Mouse (Mus musculus): ENCODE data around the gene Gpr68. TPM values are rescaled to one million over a fixed set of nuclear protein-coding genes. Genes with fewer than 3 reads are reported as not detected.
A peak's percentile ranks its signal among the peaks of the same experiment; 100 is the strongest.

Gpr68 gene
- polyA plus RNA-seq, 1 experiment from 2014 or later = 0.22 TPM

DNA sequence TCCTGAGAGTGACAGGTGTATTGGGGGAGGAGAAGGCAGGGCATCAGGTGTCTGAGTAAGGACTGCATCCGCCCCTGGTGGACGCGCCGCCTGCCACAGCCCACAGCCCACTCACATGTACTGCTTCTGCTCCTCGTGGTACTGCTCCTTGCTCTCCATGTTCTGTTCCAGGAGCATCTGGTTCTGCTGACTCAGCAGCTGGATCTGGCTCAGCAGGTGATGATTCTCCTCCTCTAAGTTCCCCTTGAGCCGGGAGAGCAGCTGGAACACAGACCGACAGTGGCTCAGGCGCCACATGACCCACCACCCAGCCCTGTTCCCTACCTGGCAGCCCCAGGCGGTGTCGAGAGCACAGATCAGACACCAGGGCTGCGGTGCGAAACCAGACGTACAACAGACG, 23.7 kb upstream of the Gpr68 start:
- no peak for ATAC-seq (ENCODE audit: low FRiP score)

DNA sequence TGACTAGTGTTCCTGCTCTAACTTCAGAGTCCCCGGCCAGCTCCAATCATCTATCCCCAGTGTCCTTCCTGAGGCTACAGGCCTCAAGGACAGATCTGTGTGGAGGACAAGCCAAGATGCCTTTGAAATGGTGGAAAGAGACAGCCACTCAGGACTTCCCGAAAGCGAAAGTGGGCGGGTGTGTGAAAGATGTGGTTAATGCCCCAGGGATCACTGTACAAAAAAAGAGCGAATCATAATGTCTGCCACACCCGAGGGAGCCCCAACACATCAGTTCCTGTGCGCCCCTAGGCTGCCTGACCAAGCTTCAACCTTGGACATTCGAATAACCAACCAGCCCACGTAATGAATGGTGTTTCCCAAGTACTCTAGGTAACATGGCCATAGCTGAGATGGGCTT, 20.3 kb upstream of the Gpr68 start:
- no peak overlapping the region for H3K4me3 ChIP-seq (ENCODE audit: low read depth, low read length)
- no peaks in the 10 kb centered on the region for H3K9me3 ChIP-seq (ENCODE audit: control insufficient read depth, low read length)
- no peak overlapping the region for H3K9ac ChIP-seq (ENCODE audit: low read depth, low read length)
- no peaks in the 10 kb centered on the region for H3K4me1 ChIP-seq (replicated peaks; ENCODE audit: control insufficient read depth, insufficient read depth, low read length)
- WGBS = 90% methylated on average over 9 of the region's 9 CpGs
- no peak for DNase-seq (ENCODE audit: low spot score)
- no peaks in the 10 kb centered on the region for H3K27me3 ChIP-seq (ENCODE audit: control insufficient read depth, insufficient read depth, low read length)
- no peak overlapping the region for H3K4me2 ChIP-seq (replicated peaks; ENCODE audit: low read depth, low read length)
- 0 out of 2 replicates have a peak, but pooled peaks cover 3% of the 10 kb centered on the region for H3K36me3 ChIP-seq (ENCODE audit: control insufficient read depth, insufficient read depth, low read length)
- no peak overlapping the region for H3K27ac ChIP-seq (ENCODE audit: low read depth, low read length)
- no peak for ATAC-seq (ENCODE audit: low FRiP score)

More for the DNA sequence above, 23.7 kb upstream of the Gpr68 start:
- H3K9me3 ChIP-seq (ENCODE audit: control insufficient read depth, low read length) = no peaks in the 10 kb centered on the region
- WGBS = 95% methylated on average over 14 of the region's 14 CpGs
- DNase-seq (ENCODE audit: low spot score) = no peak
- H3K27ac ChIP-seq (ENCODE audit: low read depth, low read length) = no peak overlapping the region
- no peak overlapping the region for H3K4me2 ChIP-seq (replicated peaks; ENCODE audit: low read depth, low read length)
- H3K27me3 ChIP-seq (ENCODE audit: control insufficient read depth, insufficient read depth, low read length) = no peaks in the 10 kb centered on the region
- no peak overlapping the region for H3K9ac ChIP-seq (ENCODE audit: low read depth, low read length)
- H3K36me3 ChIP-seq (ENCODE audit: control insufficient read depth, insufficient read depth, low read length) = 0 out of 2 replicates have a peak, but pooled peaks cover 3% of the 10 kb centered on the region
- no peak overlapping the region for H3K4me3 ChIP-seq (ENCODE audit: low read depth, low read length)
- no peaks in the 10 kb centered on the region for H3K4me1 ChIP-seq (replicated peaks; ENCODE audit: control insufficient read depth, insufficient read depth, low read length)

DNA sequence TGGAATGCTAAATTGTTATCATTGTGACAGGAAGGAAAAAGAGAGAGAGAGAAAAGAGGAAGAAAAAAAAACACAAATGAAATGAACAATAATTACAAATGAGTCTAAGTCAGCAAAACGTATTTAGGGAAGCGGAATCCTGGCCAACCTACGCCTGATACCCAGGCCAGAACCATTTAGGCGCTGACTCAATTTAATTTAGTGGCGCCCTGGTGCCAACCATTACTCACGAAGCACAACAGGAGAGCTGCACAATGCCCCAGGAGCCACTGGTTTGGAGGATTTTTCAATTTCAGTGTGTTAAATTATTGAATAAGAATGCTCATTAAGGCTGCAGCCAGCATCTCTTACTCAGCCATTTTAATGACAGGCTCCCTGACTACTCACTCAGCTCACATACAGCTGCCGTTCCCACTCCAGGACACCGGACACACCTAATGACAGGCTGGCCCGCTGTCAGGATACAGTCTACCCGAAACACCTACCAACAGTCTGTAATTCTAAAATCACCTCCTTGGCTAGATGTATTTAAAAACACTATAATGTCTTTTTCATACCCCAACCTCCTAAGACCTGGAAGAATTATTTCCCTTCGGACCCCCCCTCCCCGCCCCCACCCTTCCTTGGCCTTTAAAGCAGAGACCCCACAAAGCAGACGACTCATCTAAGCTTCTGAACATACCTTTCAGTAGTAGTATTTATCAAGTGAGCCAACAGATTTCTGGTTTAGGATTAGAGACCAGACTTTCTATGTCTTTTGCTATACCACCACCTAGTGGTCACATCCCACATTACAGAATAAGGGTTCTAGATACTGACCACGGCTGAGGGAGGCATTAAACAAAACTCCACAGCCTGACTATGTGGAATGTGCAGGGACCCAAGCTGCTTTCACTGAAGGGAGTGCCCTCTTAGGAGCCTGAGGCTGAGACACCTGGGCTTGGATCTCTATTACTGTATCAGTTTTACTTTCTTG, 17.9 kb upstream of the Gpr68 start:
- H3K27me3 ChIP-seq (ENCODE audit: control insufficient read depth, insufficient read depth, low read length) = no peaks in the 10 kb centered on the region
- no peaks in the 10 kb centered on the region for H3K4me1 ChIP-seq (replicated peaks; ENCODE audit: control insufficient read depth, insufficient read depth, low read length)
- H3K9ac ChIP-seq (ENCODE audit: low read depth, low read length) = no peak overlapping the region
- H3K4me3 ChIP-seq (ENCODE audit: low read depth, low read length) = no peak overlapping the region
- ATAC-seq (ENCODE audit: low FRiP score) (peak; percentile 58; the same call in 1 of the 2 replicates), DNase-seq (ENCODE audit: low spot score) (peak; percentile 89)
- no peak overlapping the region for H3K27ac ChIP-seq (ENCODE audit: low read depth, low read length)
- 73% methylated on average over 14 of the region's 14 CpGs for WGBS
- H3K9me3 ChIP-seq (ENCODE audit: control insufficient read depth, low read length) = no peaks in the 10 kb centered on the region
- H3K4me2 ChIP-seq (replicated peaks; ENCODE audit: low read depth, low read length) = no peak overlapping the region
- 0 out of 2 replicates have a peak, but pooled peaks cover 3% of the 10 kb centered on the region for H3K36me3 ChIP-seq (ENCODE audit: control insufficient read depth, insufficient read depth, low read length)

DNA sequence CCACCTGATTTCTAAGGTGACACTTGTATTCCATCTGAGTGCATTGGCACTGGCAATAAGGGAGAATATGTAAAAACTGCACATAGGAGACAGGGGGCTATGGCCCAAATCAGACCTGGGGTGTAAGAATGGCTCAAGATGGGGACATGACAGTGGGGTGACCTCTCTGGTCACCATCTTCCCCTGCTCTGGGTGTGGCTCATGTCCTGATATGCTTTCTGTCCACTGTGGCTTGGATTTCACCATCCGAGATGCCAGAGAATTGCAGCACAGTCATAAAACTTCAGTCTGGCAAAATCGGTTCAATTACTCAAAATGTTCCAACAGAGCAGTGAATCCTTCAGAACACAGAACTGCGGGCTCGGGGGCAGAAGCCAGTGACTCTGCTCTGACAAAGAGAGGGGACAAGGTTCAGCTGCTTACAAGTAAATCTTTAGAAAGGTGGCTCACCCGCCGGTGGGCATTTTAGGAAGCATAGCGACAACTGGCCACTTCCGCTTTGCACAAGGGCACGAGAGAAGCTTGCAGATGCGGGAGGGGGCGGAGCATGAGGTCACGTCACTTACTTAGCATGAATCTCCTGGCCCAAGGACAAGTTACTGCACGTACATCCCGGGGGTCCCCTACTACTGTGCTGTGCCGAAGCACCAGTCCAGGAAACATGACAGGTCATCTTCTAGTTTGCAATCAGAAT, 16.8 kb upstream of the Gpr68 start:
- Histone ChIP-seq H3K36me3 (ENCODE audit: control insufficient read depth, insufficient read depth, low read length) (0 out of 2 replicates have a peak, but pooled peaks cover 3% of the 10 kb centered on the region), H3K27me3 (ENCODE audit: control insufficient read depth, insufficient read depth, low read length) (no peaks in the 10 kb centered on the region)
- no peak for ATAC-seq (ENCODE audit: low FRiP score)

DNA sequence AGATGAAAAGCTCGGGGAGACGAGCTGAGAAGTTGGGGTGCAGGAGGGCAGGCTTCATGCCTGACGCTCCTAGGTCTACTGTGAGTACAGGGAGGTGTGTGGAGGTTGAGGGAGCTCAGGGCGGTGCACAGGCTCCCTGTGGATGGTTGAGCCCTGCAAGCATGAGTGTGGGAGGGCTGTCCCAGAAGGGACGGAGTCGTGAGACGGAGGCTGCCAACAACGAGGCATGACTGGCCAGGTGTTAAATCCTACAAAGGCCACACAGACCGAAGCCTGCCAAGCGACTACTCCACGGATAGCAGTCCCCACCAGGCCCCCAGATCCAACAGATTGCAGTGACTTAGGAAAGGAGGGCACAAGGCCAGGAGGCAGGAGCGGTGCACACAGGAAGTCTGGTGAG, 2.7 kb upstream of the Gpr68 start:
- H3K9ac ChIP-seq (ENCODE audit: low read depth, low read length) = no peak overlapping the region

More for the DNA sequence above, 16.8 kb upstream of the Gpr68 start:
- H3K27ac ChIP-seq (ENCODE audit: low read depth, low read length) = no peak overlapping the region
- no peak overlapping the region for H3K4me2 ChIP-seq (replicated peaks; ENCODE audit: low read depth, low read length)
- no peaks in the 10 kb centered on the region for H3K9me3 ChIP-seq (ENCODE audit: control insufficient read depth, low read length)
- H3K4me1 ChIP-seq (replicated peaks; ENCODE audit: control insufficient read depth, insufficient read depth, low read length) = no peaks in the 10 kb centered on the region
- no peak overlapping the region for H3K4me3 ChIP-seq (ENCODE audit: low read depth, low read length)
- no peak overlapping the region for H3K9ac ChIP-seq (ENCODE audit: low read depth, low read length)
- DNase-seq (ENCODE audit: low spot score) = no peak
- WGBS = 92% methylated on average over 15 of the region's 15 CpGs

DNA sequence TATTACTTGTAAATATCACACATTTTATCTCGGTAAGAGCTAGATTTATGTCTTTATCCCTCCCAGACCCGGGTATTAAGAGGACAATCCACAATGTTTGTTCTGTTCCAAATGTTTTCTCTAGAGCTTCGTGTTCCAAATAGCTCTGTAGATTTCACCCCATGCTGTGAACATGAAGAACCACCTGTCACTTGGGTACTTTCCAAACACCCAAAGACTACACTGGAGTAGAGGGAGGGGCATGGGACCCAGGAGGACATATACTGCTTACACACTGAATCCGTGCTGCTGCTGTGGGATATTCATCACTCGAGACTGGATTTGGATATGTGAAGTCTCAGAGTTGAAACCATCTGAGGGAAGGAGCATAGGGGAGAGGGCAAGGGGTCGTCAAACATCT, 1.8 kb upstream of the Gpr68 start:
- no peak overlapping the region for H3K27ac ChIP-seq (ENCODE audit: low read depth, low read length)
- WGBS = 77% methylated on average over 6 of the region's 6 CpGs
- H3K9ac ChIP-seq (ENCODE audit: low read depth, low read length) = no peak overlapping the region
- no peak for ATAC-seq (ENCODE audit: low FRiP score)
- DNase-seq (ENCODE audit: low spot score) = no peak
- H3K36me3 ChIP-seq (ENCODE audit: control insufficient read depth, insufficient read depth, low read length) = no peaks in the 10 kb centered on the region
- H3K9me3 ChIP-seq (ENCODE audit: control insufficient read depth, low read length) = no peaks in the 10 kb centered on the region
- H3K4me2 ChIP-seq (replicated peaks; ENCODE audit: low read depth, low read length) = no peak overlapping the region
- H3K27me3 ChIP-seq (ENCODE audit: control insufficient read depth, insufficient read depth, low read length) = peaks cover 7% of the 10 kb centered on the region; the same call in 1 of the 2 replicates
- 0 out of 2 replicates have a peak, but pooled peaks cover 2% of the 10 kb centered on the region for H3K4me1 ChIP-seq (replicated peaks; ENCODE audit: control insufficient read depth, insufficient read depth, low read length)
- no peak overlapping the region for H3K4me3 ChIP-seq (ENCODE audit: low read depth, low read length)

More for the DNA sequence above, 2.7 kb upstream of the Gpr68 start:
- H3K9me3 ChIP-seq (ENCODE audit: control insufficient read depth, low read length) = no peaks in the 10 kb centered on the region
- no peak overlapping the region for H3K4me2 ChIP-seq (replicated peaks; ENCODE audit: low read depth, low read length)
- 0 out of 2 replicates have a peak, but pooled peaks cover 2% of the 10 kb centered on the region for H3K4me1 ChIP-seq (replicated peaks; ENCODE audit: control insufficient read depth, insufficient read depth, low read length)
- 91% methylated on average over 12 of the region's 12 CpGs for WGBS
- DNase-seq (ENCODE audit: low spot score) (no peak), ATAC-seq (ENCODE audit: low FRiP score) (no peak)
- no peaks in the 10 kb centered on the region for H3K36me3 ChIP-seq (ENCODE audit: control insufficient read depth, insufficient read depth, low read length)
- H3K27me3 ChIP-seq (ENCODE audit: control insufficient read depth, insufficient read depth, low read length) = peaks cover 7% of the 10 kb centered on the region; the same call in 1 of the 2 replicates
- H3K27ac ChIP-seq (ENCODE audit: low read depth, low read length) = no peak overlapping the region
- H3K4me3 ChIP-seq (ENCODE audit: low read depth, low read length) = no peak overlapping the region

DNA sequence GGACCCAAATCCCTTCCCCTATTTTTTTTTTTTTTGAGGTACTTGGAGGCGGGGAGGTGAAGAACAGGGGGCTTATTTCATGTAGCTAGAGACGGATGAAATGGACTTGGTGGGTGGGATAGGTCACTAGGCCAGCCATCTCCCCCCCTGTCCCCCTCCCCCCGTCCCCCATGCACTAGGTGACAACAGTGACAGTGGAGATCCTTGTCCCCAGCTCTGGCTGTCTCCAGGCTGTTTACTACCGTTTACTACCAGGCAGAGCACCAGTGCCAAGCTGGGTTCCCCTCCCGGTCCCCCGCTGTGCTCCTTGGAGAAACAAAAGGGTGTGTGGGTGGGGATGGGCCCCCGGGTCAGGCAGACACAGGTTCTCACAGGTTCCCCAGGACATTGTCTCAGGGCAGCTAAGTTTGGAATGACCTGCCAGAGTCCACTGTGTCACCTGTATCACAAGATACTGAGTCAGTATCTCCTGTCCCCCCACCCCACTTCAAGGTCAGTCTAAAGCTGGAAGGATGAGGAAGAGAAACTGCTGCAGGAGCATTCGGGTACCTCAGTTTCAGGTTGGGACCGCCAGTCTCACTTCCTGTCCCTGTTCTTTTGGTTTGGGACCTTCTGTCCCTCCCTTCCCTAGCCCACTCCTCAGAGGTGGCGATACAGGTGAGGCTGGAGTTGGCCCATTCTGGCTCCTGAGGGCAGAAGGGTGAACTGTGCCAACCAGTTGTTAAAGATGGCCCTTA, 468 bp upstream of the Gpr68 start:
- ATAC-seq (ENCODE audit: low FRiP score) (peak; percentile 43; the same call in 1 of the 2 replicates), DNase-seq (ENCODE audit: low spot score) (no peak)
- Histone ChIP-seq H3K4me2 (replicated peaks; ENCODE audit: low read depth, low read length) (peak overlapping the region; percentile 83), H3K9me3 (ENCODE audit: control insufficient read depth, low read length) (no peaks in the 10 kb centered on the region), H3K27ac (ENCODE audit: low read depth, low read length) (no peak overlapping the region), H3K36me3 (ENCODE audit: control insufficient read depth, insufficient read depth, low read length) (no peaks in the 10 kb centered on the region), H3K4me1 (replicated peaks; ENCODE audit: control insufficient read depth, insufficient read depth, low read length) (0 out of 2 replicates have a peak, but pooled peaks cover 2% of the 10 kb centered on the region), H3K27me3 (ENCODE audit: control insufficient read depth, insufficient read depth, low read length) (peaks cover 7% of the 10 kb centered on the region; the same call in 1 of the 2 replicates), H3K9ac (ENCODE audit: low read depth, low read length) (peak overlapping the region; percentile 67), H3K4me3 (ENCODE audit: low read depth, low read length) (peak overlapping the region; percentile 42)
- 17% methylated on average over 10 of the region's 10 CpGs for WGBS

DNA sequence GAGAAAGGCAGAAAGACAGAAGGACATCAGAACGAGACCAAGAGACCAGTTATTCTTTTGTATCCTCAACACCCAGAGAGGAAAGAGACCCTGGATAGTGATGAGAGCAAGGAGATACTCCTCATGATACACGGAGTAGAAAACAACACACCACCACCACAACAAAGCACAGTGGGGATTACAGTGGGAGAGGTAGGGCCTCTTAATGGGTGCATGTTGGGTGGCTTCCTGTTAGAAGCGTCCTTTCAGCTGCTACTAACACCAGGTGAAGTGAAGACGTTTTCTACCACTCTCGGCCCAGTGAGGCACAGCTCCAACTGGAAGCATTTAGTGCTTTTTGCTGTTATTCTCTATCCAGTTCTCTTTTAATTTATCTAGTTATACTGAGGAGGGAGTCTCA, 1.1 kb downstream of the Gpr68 start:
- no peak for ATAC-seq (ENCODE audit: low FRiP score)
- Histone ChIP-seq H3K27ac (ENCODE audit: low read depth, low read length) (no peak overlapping the region), H3K27me3 (ENCODE audit: control insufficient read depth, insufficient read depth, low read length) (peaks cover 7% of the 10 kb centered on the region; the same call in 1 of the 2 replicates), H3K4me2 (replicated peaks; ENCODE audit: low read depth, low read length) (no peak overlapping the region), H3K36me3 (ENCODE audit: control insufficient read depth, insufficient read depth, low read length) (no peaks in the 10 kb centered on the region), H3K9ac (ENCODE audit: low read depth, low read length) (no peak overlapping the region), H3K4me1 (replicated peaks; ENCODE audit: control insufficient read depth, insufficient read depth, low read length) (0 out of 2 replicates have a peak, but pooled peaks cover 2% of the 10 kb centered on the region), H3K9me3 (ENCODE audit: control insufficient read depth, low read length) (no peaks in the 10 kb centered on the region), H3K4me3 (ENCODE audit: low read depth, low read length) (no peak overlapping the region)
- WGBS = 79% methylated on average over 5 of the region's 5 CpGs
- no peak for DNase-seq (ENCODE audit: low spot score)

Data from hindbrain, embryonic 11.5 days (tissue).